Mouse (Mus musculus): ENCODE results near the gene 2310022A10Rik.

The 2310022A10Rik gene

DNA sequence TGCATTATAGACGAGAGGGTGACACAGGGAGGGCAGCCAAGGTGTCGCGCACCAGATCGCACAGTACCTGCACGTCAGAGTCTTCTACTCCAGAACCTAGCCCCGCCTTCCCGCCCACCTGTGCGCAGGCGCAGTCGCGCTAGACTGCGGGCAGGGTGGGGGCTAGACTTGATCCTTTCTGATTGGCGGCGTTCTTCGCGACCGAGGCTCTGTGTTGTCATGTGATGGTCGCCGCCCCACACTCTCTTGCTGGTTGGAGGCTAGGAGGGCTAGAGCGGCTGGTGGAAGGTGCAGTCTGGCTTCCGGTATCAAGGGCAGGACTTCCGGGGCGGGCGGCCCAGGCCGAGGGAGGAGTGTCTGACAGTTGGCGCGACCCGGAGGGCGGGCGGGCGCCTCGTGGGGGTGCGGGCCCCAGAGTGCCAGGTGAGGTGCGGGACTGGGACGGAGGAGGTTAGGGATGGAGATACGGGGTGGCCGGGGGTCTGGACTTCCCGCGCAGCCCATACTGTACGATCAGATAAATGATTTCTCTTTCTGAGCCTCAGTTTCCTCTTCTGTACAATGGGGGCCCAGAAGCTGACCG lies at the start of gene 2310022A10Rik, which contains the start of gene Pld3:
2310022A10Rik (plus strand) TSS at position 303 of the 583 bp plus-strand sequence.
Pld3 (minus strand) TSS at position 288 of the 583 bp plus-strand sequence.
- DNase-seq: peak; percentile 96 to 98

DNA sequence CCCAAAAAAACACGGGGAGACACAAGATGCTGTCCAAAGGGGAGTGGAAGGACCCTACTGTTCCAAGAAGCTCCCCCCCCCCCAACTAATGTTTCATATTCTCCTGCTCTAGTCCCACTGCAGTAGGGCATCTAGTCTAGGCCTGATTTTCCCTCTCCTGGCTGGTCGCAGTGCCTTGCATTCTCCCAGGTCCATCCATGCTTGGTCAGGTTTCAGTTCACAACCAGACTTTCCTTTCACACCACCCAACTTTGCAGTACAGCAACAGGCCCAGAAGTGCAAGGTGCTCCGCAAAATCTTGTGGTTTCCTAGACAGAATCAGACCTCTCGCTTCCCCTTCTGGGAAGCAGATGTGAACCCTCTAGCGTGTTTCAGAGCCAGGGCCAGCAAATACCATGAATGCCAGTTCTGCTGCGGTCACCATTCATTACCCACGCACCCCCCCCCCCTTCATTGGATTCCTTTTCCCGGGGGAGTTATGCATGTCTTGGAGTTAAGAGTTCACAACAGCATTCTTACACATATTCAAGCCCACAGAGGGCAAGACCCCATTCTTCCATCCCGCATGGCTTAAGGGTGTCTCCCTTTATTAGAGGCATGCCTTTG lies 46.2 kb upstream of the 2310022A10Rik start:
- DNase-seq: no peak

DNA sequence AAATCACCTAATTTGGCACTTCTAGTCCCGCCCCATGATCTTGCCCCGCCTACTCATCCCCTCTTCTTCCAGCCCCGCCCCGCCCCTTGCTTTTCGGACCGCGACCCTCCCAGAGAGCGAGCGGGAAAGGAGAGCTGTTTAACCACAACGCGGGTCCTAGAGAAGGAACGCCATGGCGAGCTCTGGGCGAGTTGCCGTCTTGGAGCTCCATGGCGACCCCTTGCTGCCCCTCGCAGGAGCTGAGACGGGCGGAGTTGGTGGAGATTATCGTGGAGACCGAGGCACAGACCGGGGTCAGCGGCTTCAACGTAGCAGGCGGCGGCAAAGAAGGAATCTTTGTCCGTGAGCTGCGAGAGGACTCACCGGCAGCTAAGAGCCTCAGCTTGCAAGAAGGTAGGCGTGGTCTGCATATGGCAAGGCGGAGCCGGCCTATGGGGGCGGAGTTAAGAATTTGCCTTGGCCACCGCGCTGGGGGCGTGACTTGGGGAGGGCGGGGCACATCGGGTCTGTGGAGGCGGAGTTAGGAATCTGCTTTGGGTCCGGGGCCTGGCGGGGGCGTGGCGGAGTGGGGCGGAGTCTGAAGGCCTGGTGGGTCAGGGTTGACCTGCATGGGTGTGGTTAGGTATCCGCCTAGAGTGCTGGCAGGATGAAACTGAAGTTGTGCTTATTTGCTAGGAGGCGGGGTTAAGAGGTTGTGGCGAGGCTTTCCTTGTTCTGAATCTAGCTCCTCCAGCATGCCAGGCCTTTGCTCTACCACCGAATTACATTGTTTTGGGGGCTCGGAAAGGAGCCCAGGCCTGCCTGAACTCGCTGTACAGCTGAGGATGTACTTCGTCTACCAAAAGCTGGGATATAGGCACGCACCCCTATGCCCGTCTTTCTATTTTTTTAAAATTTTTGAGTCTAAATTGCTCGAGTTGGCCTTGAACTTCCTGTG lies 45.1 kb upstream of the 2310022A10Rik start:
- DNase-seq: peak; percentile 98 to 100

GRCm38 (mm10) chr7:27508648-27509005 lies 44.4 kb upstream of the 2310022A10Rik start:
- peak; percentile 77 to 80 for DNase-seq

DNA sequence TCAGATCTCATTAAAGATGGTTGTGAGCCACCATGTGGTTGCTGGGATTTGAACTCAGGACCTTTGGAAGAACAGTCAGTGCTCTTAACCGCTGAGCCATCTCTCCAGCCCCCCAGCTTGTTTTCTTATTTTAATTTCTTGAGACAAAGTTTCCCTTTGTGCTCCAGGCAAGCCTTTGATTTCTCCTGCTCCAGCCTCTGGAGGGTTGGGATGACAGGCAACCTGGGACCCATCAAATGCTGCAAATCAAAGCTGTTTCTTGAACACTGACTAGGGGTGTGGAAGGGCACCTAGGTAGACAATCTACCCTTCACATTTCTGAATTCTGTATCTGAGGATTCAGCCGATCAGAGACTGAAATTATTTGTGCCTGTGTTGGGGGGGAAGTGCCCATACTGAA lies 42.2 kb upstream of the 2310022A10Rik start:
- DNase-seq: no peak

GRCm38 (mm10) chr7:27514961-27515360 lies 38.1 kb upstream of the 2310022A10Rik start:
- DNase-seq: no peak

GRCm38 (mm10) chr7:27518314-27518713 lies 34.7 kb upstream of the 2310022A10Rik start:
- no peak for DNase-seq

GRCm38 (mm10) chr7:27520104-27520503 lies 32.9 kb upstream of the 2310022A10Rik start:
- DNase-seq: no peak

- peak in 1 of 2 experiments; percentile 35 for DNase-seq
Observed at GRCm38 (mm10) chr7:27520599-27520998, 32.4 kb upstream of the 2310022A10Rik start.

- DNase-seq: no peak
Observed at GRCm38 (mm10) chr7:27522967-27523366, 30.1 kb upstream of the 2310022A10Rik start, which contains the start of gene Hipk4. Gene Hipk4, plus strand, starts transcription at chr7:27523267.

- DNase-seq: no peak
Observed at GRCm38 (mm10) chr7:27523805-27524204, 29.2 kb upstream of the 2310022A10Rik start.

GRCm38 (mm10) chr7:27526039-27526827 lies 26.8 kb upstream of the 2310022A10Rik start:
- peak; percentile 77 to 82 for DNase-seq

GRCm38 (mm10) chr7:27529070-27529469 lies 24.0 kb upstream of the 2310022A10Rik start:
- DNase-seq: no peak

DNA sequence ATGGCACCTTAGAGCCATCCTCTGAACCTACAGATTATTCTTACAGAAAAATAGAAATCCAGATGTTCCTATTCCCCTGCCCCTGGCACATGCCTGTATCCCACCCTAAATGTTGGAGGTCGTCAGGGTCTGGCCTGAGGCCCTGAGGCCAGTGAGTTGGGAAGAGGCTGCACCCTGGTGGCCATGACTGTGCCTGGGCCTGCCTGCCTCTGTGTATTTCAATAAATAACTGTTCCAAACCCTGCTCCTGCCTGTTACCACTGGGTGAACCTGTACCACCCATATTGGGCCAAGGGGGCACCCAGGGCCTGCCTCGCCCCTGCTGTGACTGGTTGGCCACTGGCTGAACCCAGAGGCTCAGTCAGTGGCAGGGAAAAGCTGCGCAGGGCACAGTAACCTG lies 22.1 kb upstream of the 2310022A10Rik start:
- no peak for DNase-seq

GRCm38 (mm10) chr7:27531707-27532106 lies 21.3 kb upstream of the 2310022A10Rik start:
- DNase-seq: no peak

DNA sequence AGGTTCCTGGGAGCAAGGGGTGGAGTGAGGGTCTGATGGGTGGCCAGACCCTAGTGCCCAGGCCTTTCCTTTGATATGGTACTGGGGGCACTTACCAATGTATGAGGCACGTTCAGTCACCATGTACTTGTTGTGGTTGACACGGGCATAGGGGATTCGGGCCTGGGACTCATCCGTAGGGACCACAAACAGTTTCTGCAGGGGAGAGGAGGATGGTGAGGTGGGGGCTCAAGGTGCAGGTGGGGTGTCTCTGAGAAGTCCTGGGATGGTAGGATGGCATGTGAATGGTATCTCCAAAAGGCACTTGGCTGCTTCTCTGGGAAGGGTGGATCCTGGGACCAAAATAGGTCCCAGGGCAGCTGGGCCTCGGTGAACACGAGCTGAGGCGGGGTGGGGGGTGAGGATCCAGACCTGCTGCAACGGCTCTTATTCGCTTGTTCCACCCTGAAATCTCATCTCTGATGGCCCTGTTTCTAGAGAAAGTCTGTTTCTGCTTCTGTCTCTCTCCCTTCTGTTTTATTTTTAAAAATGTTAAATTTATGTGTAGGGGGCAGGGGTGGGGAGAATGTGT lies 20.5 kb upstream of the 2310022A10Rik start:
- DNase-seq: no peak

DNA sequence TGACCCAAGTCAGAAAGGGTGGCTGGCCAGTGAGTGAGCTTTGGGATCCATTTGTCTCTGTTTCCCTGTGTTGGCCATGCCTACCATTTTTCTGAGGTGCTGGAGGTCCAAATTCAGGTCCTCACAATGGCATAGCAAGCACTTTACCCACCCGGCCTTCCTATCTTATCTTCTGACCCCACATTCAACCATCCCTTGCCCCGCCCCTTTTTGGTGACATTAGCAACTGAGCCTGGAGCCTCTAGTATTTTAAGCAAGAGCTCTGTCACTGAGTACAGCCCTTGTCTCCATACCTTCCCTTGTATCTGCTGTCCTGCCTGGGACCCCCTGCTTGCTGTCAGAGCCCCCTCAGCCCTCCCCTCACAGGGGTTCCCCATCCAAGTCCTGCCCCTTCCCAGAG lies 17.6 kb upstream of the 2310022A10Rik start:
- no peak for DNase-seq

- DNase-seq: no peak
Observed at GRCm38 (mm10) chr7:27536618-27537017, 16.4 kb upstream of the 2310022A10Rik start.

GRCm38 (mm10) chr7:27537998-27538397 lies 15.0 kb upstream of the 2310022A10Rik start:
- no peak for DNase-seq

GRCm38 (mm10) chr7:27538797-27539196 lies 14.2 kb upstream of the 2310022A10Rik start:
- DNase-seq: no peak

GRCm38 (mm10) chr7:27540521-27540920 lies 12.5 kb upstream of the 2310022A10Rik start:
- DNase-seq: no peak

GRCm38 (mm10) chr7:27540935-27541334 lies 12.1 kb upstream of the 2310022A10Rik start:
- no peak for DNase-seq
